Mouse (Mus musculus) splenic B cell, adult 2 months (primary cell): ENCODE results near the gene Gucy2d.

ENCODE experiments used
- DNase-seq: peaks from one replicate; pipeline ENCODE4 v3.0.0-alpha.2; 2011; ENCODE audit warnings: low read depth, low spot score
- H3K27me3 ChIP-seq: 2 replicates; pipeline ENCODE4 v1.6.1; 2012; ENCODE audit warnings: mild to moderate bottlenecking, low read length, moderate library complexity, mixed read lengths; ENCODE audit not compliant: control insufficient read depth, poor library complexity, insufficient read depth, severe bottlenecking
- H3K36me3 ChIP-seq: 2 replicates; pipeline ENCODE4 v1.6.1; 2012; ENCODE audit warnings: mild to moderate bottlenecking, low read length, moderate library complexity, mixed read lengths; ENCODE audit not compliant: control insufficient read depth, poor library complexity, insufficient read depth, severe bottlenecking

Gucy2d gene

GRCm38 (mm10) chr7:98425551-98425950 lies 14.7 kb upstream of the Gucy2d start:
- DNase-seq: no peak
- H3K36me3 ChIP-seq: no peaks in the 10 kb centered on the region
- H3K27me3 ChIP-seq: no peaks in the 10 kb centered on the region

GRCm38 (mm10) chr7:98426641-98427040 lies 13.6 kb upstream of the Gucy2d start:
- H3K36me3 ChIP-seq: no peaks in the 10 kb centered on the region
- DNase-seq: no peak
- H3K27me3 ChIP-seq: no peaks in the 10 kb centered on the region

GRCm38 (mm10) chr7:98427115-98427835 lies 12.9 kb upstream of the Gucy2d start:
- no peaks in the 10 kb centered on the region for H3K36me3 ChIP-seq
- peak; percentile 5 for DNase-seq
- no peaks in the 10 kb centered on the region for H3K27me3 ChIP-seq

- Histone ChIP-seq H3K36me3 (no peaks in the 10 kb centered on the region), H3K27me3 (no peaks in the 10 kb centered on the region)
- DNase-seq: no peak
These were observed 10.6 kb upstream of the Gucy2d start for GRCm38 (mm10) chr7:98429579-98429978.

GRCm38 (mm10) chr7:98430785-98431184 lies 9.4 kb upstream of the Gucy2d start:
- peak; percentile 9 for DNase-seq
- no peaks in the 10 kb centered on the region for H3K36me3 ChIP-seq
- H3K27me3 ChIP-seq: no peaks in the 10 kb centered on the region

- DNase-seq: peak; percentile 46
- Histone ChIP-seq H3K27me3 (no peaks in the 10 kb centered on the region), H3K36me3 (no peaks in the 10 kb centered on the region)
These were observed 2.6 kb upstream of the Gucy2d start for GRCm38 (mm10) chr7:98437629-98438028.

GRCm38 (mm10) chr7:98446873-98447272 lies 6.7 kb downstream of the Gucy2d start:
- no peak for DNase-seq
- H3K36me3 ChIP-seq: no peaks in the 10 kb centered on the region
- H3K27me3 ChIP-seq: no peaks in the 10 kb centered on the region

GRCm38 (mm10) chr7:98447585-98448308 lies 7.5 kb downstream of the Gucy2d start:
- DNase-seq: peak; percentile 57
- Histone ChIP-seq H3K27me3 (no peaks in the 10 kb centered on the region), H3K36me3 (no peaks in the 10 kb centered on the region)

GRCm38 (mm10) chr7:98448309-98448630 lies 8.1 kb downstream of the Gucy2d start:
- H3K27me3 ChIP-seq: no peaks in the 10 kb centered on the region
- no peaks in the 10 kb centered on the region for H3K36me3 ChIP-seq
- DNase-seq: no peak

GRCm38 (mm10) chr7:98449696-98450095 lies 9.5 kb downstream of the Gucy2d start:
- no peaks in the 10 kb centered on the region for H3K27me3 ChIP-seq
- DNase-seq: no peak
- H3K36me3 ChIP-seq: no peaks in the 10 kb centered on the region

GRCm38 (mm10) chr7:98454397-98455120 lies 14.3 kb downstream of the Gucy2d start:
- H3K36me3 ChIP-seq: no peaks in the 10 kb centered on the region
- no peak for DNase-seq
- no peaks in the 10 kb centered on the region for H3K27me3 ChIP-seq

- Histone ChIP-seq H3K27me3 (no peaks in the 10 kb centered on the region; the same call in 1 of the 2 replicates), H3K36me3 (no peaks in the 10 kb centered on the region)
- no peak for DNase-seq
These were observed 20.1 kb downstream of the Gucy2d start for GRCm38 (mm10) chr7:98460319-98460718.

- Histone ChIP-seq H3K36me3 (no peaks in the 10 kb centered on the region), H3K27me3 (no peaks in the 10 kb centered on the region)
- no peak for DNase-seq
These were observed 28.9 kb downstream of the Gucy2d start for GRCm38 (mm10) chr7:98469089-98469488.

GRCm38 (mm10) chr7:98472529-98472928 lies 32.3 kb downstream of the Gucy2d start:
- Histone ChIP-seq H3K27me3 (no peaks in the 10 kb centered on the region), H3K36me3 (no peaks in the 10 kb centered on the region)
- DNase-seq: no peak

GRCm38 (mm10) chr7:98474558-98474957 lies 34.3 kb downstream of the Gucy2d start:
- Histone ChIP-seq H3K27me3 (no peaks in the 10 kb centered on the region), H3K36me3 (no peaks in the 10 kb centered on the region)
- no peak for DNase-seq
